Mouse (Mus musculus): ENCODE data around the gene Esrrg.

Esrrg gene

GRCm38 (mm10) chr1:187608261-187608921 lies at the start of gene Esrrg:
Esrrg (plus strand) TSS chr1:187608791.
- in situ Hi-C loops (cut with MboI; ENCODE audit: low pct_unique_long_range_greater_than_20kb in 1 of 2, low sequenced_read_pairs in 2 of 2, unreplicated experiment in 1 of 2): no loop called here

GRCm38 (mm10) chr1:187583982-187584381 lies 24.6 kb upstream of the Esrrg start:
- in situ Hi-C loops (cut with MboI; ENCODE audit: low pct_unique_long_range_greater_than_20kb in 1 of 2, low sequenced_read_pairs in 2 of 2, unreplicated experiment in 1 of 2): no loop called here

- in situ Hi-C loops (cut with MboI; ENCODE audit: low pct_unique_long_range_greater_than_20kb in 1 of 2, low sequenced_read_pairs in 2 of 2, unreplicated experiment in 1 of 2): no loop called here
Observed at GRCm38 (mm10) chr1:187586541-187587075, 22.0 kb upstream of the Esrrg start.

- in situ Hi-C loops (cut with MboI; ENCODE audit: low pct_unique_long_range_greater_than_20kb in 1 of 2, low sequenced_read_pairs in 2 of 2, unreplicated experiment in 1 of 2): no loop called here
Observed at GRCm38 (mm10) chr1:187602942-187603341, 5.6 kb upstream of the Esrrg start.

- in situ Hi-C loops (cut with MboI; ENCODE audit: low pct_unique_long_range_greater_than_20kb in 1 of 2, low sequenced_read_pairs in 2 of 2, unreplicated experiment in 1 of 2): no loop called here
Observed at GRCm38 (mm10) chr1:187604063-187604484, 4.5 kb upstream of the Esrrg start.

GRCm38 (mm10) chr1:187604691-187605310 lies 3.8 kb upstream of the Esrrg start:
- in situ Hi-C loops (cut with MboI; ENCODE audit: low pct_unique_long_range_greater_than_20kb in 1 of 2, low sequenced_read_pairs in 2 of 2, unreplicated experiment in 1 of 2): no loop called here

- in situ Hi-C loops (cut with MboI; ENCODE audit: low pct_unique_long_range_greater_than_20kb in 1 of 2, low sequenced_read_pairs in 2 of 2, unreplicated experiment in 1 of 2): no loop called here
Observed at GRCm38 (mm10) chr1:187605391-187606270, 3.0 kb upstream of the Esrrg start.

- in situ Hi-C loops (cut with MboI; ENCODE audit: low pct_unique_long_range_greater_than_20kb in 1 of 2, low sequenced_read_pairs in 2 of 2, unreplicated experiment in 1 of 2): no loop called here
Observed at GRCm38 (mm10) chr1:187606271-187607040, 2.1 kb upstream of the Esrrg start.

GRCm38 (mm10) chr1:187607065-187608047 lies 1.2 kb upstream of the Esrrg start:
- in situ Hi-C loops (cut with MboI; ENCODE audit: low pct_unique_long_range_greater_than_20kb in 1 of 2, low sequenced_read_pairs in 2 of 2, unreplicated experiment in 1 of 2): no loop called here

GRCm38 (mm10) chr1:187609021-187609852 lies 646 bp downstream of the Esrrg start:
- in situ Hi-C loops (cut with MboI; ENCODE audit: low pct_unique_long_range_greater_than_20kb in 1 of 2, low sequenced_read_pairs in 2 of 2, unreplicated experiment in 1 of 2): no loop called here

- in situ Hi-C loops (cut with MboI; ENCODE audit: low pct_unique_long_range_greater_than_20kb in 1 of 2, low sequenced_read_pairs in 2 of 2, unreplicated experiment in 1 of 2): no loop called here
Observed at GRCm38 (mm10) chr1:187609853-187610230, 1.3 kb downstream of the Esrrg start.

- in situ Hi-C loops (cut with MboI; ENCODE audit: low pct_unique_long_range_greater_than_20kb in 1 of 2, low sequenced_read_pairs in 2 of 2, unreplicated experiment in 1 of 2): no loop called here
Observed at GRCm38 (mm10) chr1:187610336-187610948, 1.9 kb downstream of the Esrrg start.

- in situ Hi-C loops (cut with MboI; ENCODE audit: low pct_unique_long_range_greater_than_20kb in 1 of 2, low sequenced_read_pairs in 2 of 2, unreplicated experiment in 1 of 2): no loop called here
Observed at GRCm38 (mm10) chr1:187611925-187612324, 3.3 kb downstream of the Esrrg start.

- in situ Hi-C loops (cut with MboI; ENCODE audit: low pct_unique_long_range_greater_than_20kb in 1 of 2, low sequenced_read_pairs in 2 of 2, unreplicated experiment in 1 of 2): no loop called here
Observed at GRCm38 (mm10) chr1:187613277-187613676, 4.7 kb downstream of the Esrrg start.

GRCm38 (mm10) chr1:187623981-187624380 lies 15.4 kb downstream of the Esrrg start:
- in situ Hi-C loops (cut with MboI; ENCODE audit: low pct_unique_long_range_greater_than_20kb in 1 of 2, low sequenced_read_pairs in 2 of 2, unreplicated experiment in 1 of 2): no loop called here

- in situ Hi-C loops (cut with MboI; ENCODE audit: low pct_unique_long_range_greater_than_20kb in 1 of 2, low sequenced_read_pairs in 2 of 2, unreplicated experiment in 1 of 2): no loop called here
Observed at GRCm38 (mm10) chr1:187630361-187630760, 21.8 kb downstream of the Esrrg start.

All from mouse embryonic stem cell (cell line).